Mouse (Mus musculus): Measurements from ENCODE around the gene Tmem221.

Tmem221 gene

GRCm38 (mm10) chr8:71558071-71558957 lies at the start of gene Tmem221:
Tmem221 (minus strand) TSS chr8:71558871.
- no peak for DNase-seq

GRCm38 (mm10) chr8:71604021-71604420 lies 45.4 kb upstream of the Tmem221 start:
- DNase-seq = no peak

GRCm38 (mm10) chr8:71602666-71603334 lies 44.1 kb upstream of the Tmem221 start:
- peak; percentile 93 for DNase-seq

- no peak for DNase-seq
Measured at GRCm38 (mm10) chr8:71601939-71602665, 43.4 kb upstream of the Tmem221 start.

GRCm38 (mm10) chr8:71598841-71599240 lies 40.2 kb upstream of the Tmem221 start:
- DNase-seq = no peak

GRCm38 (mm10) chr8:71598375-71598774 lies 39.7 kb upstream of the Tmem221 start:
- DNase-seq = no peak

- no peak for DNase-seq
Measured at GRCm38 (mm10) chr8:71597451-71597850, 38.8 kb upstream of the Tmem221 start, which contains the start of gene Fam129c. Fam129c (plus strand) TSS chr8:71597648.

GRCm38 (mm10) chr8:71596798-71597197 lies 38.1 kb upstream of the Tmem221 start:
- no peak for DNase-seq

GRCm38 (mm10) chr8:71596384-71596783 lies 37.7 kb upstream of the Tmem221 start:
- no peak for DNase-seq

GRCm38 (mm10) chr8:71595862-71596261 lies 37.2 kb upstream of the Tmem221 start:
- peak; percentile 89 for DNase-seq

- no peak for DNase-seq
Measured at GRCm38 (mm10) chr8:71594324-71594722, 35.7 kb upstream of the Tmem221 start.

- DNase-seq = no peak
Measured at GRCm38 (mm10) chr8:71593556-71594323, 35.1 kb upstream of the Tmem221 start.

- peak; percentile 86 for DNase-seq
Measured at GRCm38 (mm10) chr8:71592374-71593170, 33.9 kb upstream of the Tmem221 start.

- DNase-seq = peak; percentile 96
Measured at GRCm38 (mm10) chr8:71591471-71592373, 33.1 kb upstream of the Tmem221 start, which contains the start of gene Pgls. Pgls (plus strand) TSS chr8:71592176.

GRCm38 (mm10) chr8:71591017-71591416 lies 32.3 kb upstream of the Tmem221 start:
- no peak for DNase-seq

- DNase-seq = no peak
Measured at GRCm38 (mm10) chr8:71588762-71589161, 30.1 kb upstream of the Tmem221 start.

- peak; percentile 72 for DNase-seq
Measured at GRCm38 (mm10) chr8:71586891-71587290, 28.2 kb upstream of the Tmem221 start.

GRCm38 (mm10) chr8:71580201-71580600 lies 21.5 kb upstream of the Tmem221 start:
- no peak for DNase-seq

- DNase-seq = no peak
Measured at GRCm38 (mm10) chr8:71579476-71579875, 20.8 kb upstream of the Tmem221 start.

- DNase-seq = no peak
Measured at GRCm38 (mm10) chr8:71579009-71579408, 20.3 kb upstream of the Tmem221 start.

All from kidney, adult 9 months (tissue).